Mouse (Mus musculus): Measurements from ENCODE around the gene Slc30a5. TPM values are rescaled to one million over a fixed set of nuclear protein-coding genes. Genes with fewer than 3 reads are reported as not detected.

Slc30a5 gene
- 40.9 and 43.2 TPM in 2 replicates for polyA plus RNA-seq (2016; fragmentation: Nextera tagmentation; extraction: Ambion mirVana)

GRCm38 (mm10) chr13:100832741-100833639, at the start of gene Slc30a5:
Gene Slc30a5 (minus strand): TSS chr13:100833427.
- H3K9ac ChIP-seq (replicated peaks) = peak within 1 kb of the TSS; percentile 93
- H3K36me3 ChIP-seq = no peaks in the 10 kb centered on the region
- H3K27me3 ChIP-seq = no peaks in the 10 kb centered on the region; the same call in 1 of the 2 replicates
- peaks cover 16% of the 10 kb centered on the region for H3K4me1 ChIP-seq
- ATAC-seq (ENCODE audit: low FRiP score, low read depth) = peak; percentile 98
- no peaks in the 10 kb centered on the region for H3K9me3 ChIP-seq
- peak within 1 kb of the TSS; percentile 88 for H3K27ac ChIP-seq (replicated peaks)
- under 1% methylated on average over 89 of the region's 94 CpGs for WGBS
- peak within 1 kb of the TSS; percentile 97 for H3K4me3 ChIP-seq
- peak within 1 kb of the TSS; percentile 81 for H3K4me2 ChIP-seq (replicated peaks)

GRCm38 (mm10) chr13:100881944-100882343, 48.7 kb upstream of the Slc30a5 start:
- 86% methylated on average over 2 of the region's 2 CpGs for WGBS
- Histone ChIP-seq H3K27me3 (no peaks in the 10 kb centered on the region), H3K9ac (replicated peaks) (no peak overlapping the region), H3K4me2 (replicated peaks) (no peak overlapping the region), H3K27ac (replicated peaks) (no peak overlapping the region), H3K4me3 (no peak overlapping the region), H3K9me3 (no peaks in the 10 kb centered on the region), H3K36me3 (no peaks in the 10 kb centered on the region), H3K4me1 (no peaks in the 10 kb centered on the region)
- ATAC-seq (ENCODE audit: low FRiP score, low read depth) = no peak

- Histone ChIP-seq H3K9me3 (no peaks in the 10 kb centered on the region), H3K9ac (replicated peaks) (no peak overlapping the region), H3K4me1 (peaks cover 7% of the 10 kb centered on the region; the same call in 1 of the 2 replicates), H3K4me2 (replicated peaks) (no peak overlapping the region), H3K27ac (replicated peaks) (no peak overlapping the region), H3K27me3 (no peaks in the 10 kb centered on the region), H3K36me3 (no peaks in the 10 kb centered on the region), H3K4me3 (no peak overlapping the region)
- 72% methylated on average over 3 of the region's 3 CpGs for WGBS
- ATAC-seq (ENCODE audit: low FRiP score, low read depth) = no peak
Observed at GRCm38 (mm10) chr13:100879806-100880205, 46.6 kb upstream of the Slc30a5 start.

GRCm38 (mm10) chr13:100879326-100879725, 46.1 kb upstream of the Slc30a5 start:
- peaks cover 10% of the 10 kb centered on the region; the same call in 1 of the 2 replicates for H3K4me1 ChIP-seq
- no peaks in the 10 kb centered on the region for H3K9me3 ChIP-seq
- no peak for ATAC-seq (ENCODE audit: low FRiP score, low read depth)
- WGBS = 65% methylated on average over 3 of the region's 3 CpGs
- H3K27ac ChIP-seq (replicated peaks) = no peak overlapping the region
- no peak overlapping the region for H3K4me3 ChIP-seq
- H3K27me3 ChIP-seq = no peaks in the 10 kb centered on the region
- H3K4me2 ChIP-seq (replicated peaks) = no peak overlapping the region
- no peak overlapping the region for H3K9ac ChIP-seq (replicated peaks)
- H3K36me3 ChIP-seq = no peaks in the 10 kb centered on the region

GRCm38 (mm10) chr13:100878264-100878663, 45.0 kb upstream of the Slc30a5 start:
- no peak overlapping the region for H3K4me3 ChIP-seq
- no peak for ATAC-seq (ENCODE audit: low FRiP score, low read depth)
- H3K27me3 ChIP-seq = no peaks in the 10 kb centered on the region
- no peaks in the 10 kb centered on the region for H3K9me3 ChIP-seq
- H3K4me1 ChIP-seq = peaks cover 12% of the 10 kb centered on the region; the same call in 1 of the 2 replicates
- no peak overlapping the region for H3K4me2 ChIP-seq (replicated peaks)
- 95% methylated on average over 3 of the region's 3 CpGs for WGBS
- H3K36me3 ChIP-seq = no peaks in the 10 kb centered on the region
- no peak overlapping the region for H3K27ac ChIP-seq (replicated peaks)
- H3K9ac ChIP-seq (replicated peaks) = no peak overlapping the region

- H3K4me1 ChIP-seq = peaks cover 12% of the 10 kb centered on the region; the same call in 1 of the 2 replicates
- no peak for ATAC-seq (ENCODE audit: low FRiP score, low read depth)
- H3K4me2 ChIP-seq (replicated peaks) = no peak overlapping the region
- no peak overlapping the region for H3K4me3 ChIP-seq
- H3K27me3 ChIP-seq = no peaks in the 10 kb centered on the region
- no peaks in the 10 kb centered on the region for H3K9me3 ChIP-seq
- H3K36me3 ChIP-seq = no peaks in the 10 kb centered on the region
- H3K27ac ChIP-seq (replicated peaks) = no peak overlapping the region
- no peak overlapping the region for H3K9ac ChIP-seq (replicated peaks)
- 92% methylated on average over 3 of the region's 3 CpGs for WGBS
Observed at GRCm38 (mm10) chr13:100877703-100878102, 44.5 kb upstream of the Slc30a5 start.

- Histone ChIP-seq H3K27me3 (no peaks in the 10 kb centered on the region), H3K4me1 (peaks cover 17% of the 10 kb centered on the region), H3K4me2 (replicated peaks) (no peak overlapping the region), H3K27ac (replicated peaks) (no peak overlapping the region), H3K4me3 (no peak overlapping the region), H3K36me3 (no peaks in the 10 kb centered on the region), H3K9ac (replicated peaks) (no peak overlapping the region), H3K9me3 (no peaks in the 10 kb centered on the region)
- ATAC-seq (ENCODE audit: low FRiP score, low read depth) = no peak
- 80% methylated on average over 4 of the region's 4 CpGs for WGBS
Observed at GRCm38 (mm10) chr13:100875103-100875502, 41.9 kb upstream of the Slc30a5 start.

GRCm38 (mm10) chr13:100874588-100874987, 41.4 kb upstream of the Slc30a5 start:
- H3K4me2 ChIP-seq (replicated peaks) = no peak overlapping the region
- H3K27me3 ChIP-seq = no peaks in the 10 kb centered on the region
- H3K27ac ChIP-seq (replicated peaks) = no peak overlapping the region
- H3K4me3 ChIP-seq = no peak overlapping the region
- H3K4me1 ChIP-seq = peaks cover 17% of the 10 kb centered on the region
- 57% methylated on average over 3 of the region's 3 CpGs for WGBS
- no peaks in the 10 kb centered on the region for H3K9me3 ChIP-seq
- ATAC-seq (ENCODE audit: low FRiP score, low read depth) = no peak
- H3K36me3 ChIP-seq = no peaks in the 10 kb centered on the region
- H3K9ac ChIP-seq (replicated peaks) = no peak overlapping the region

GRCm38 (mm10) chr13:100873530-100873929, 40.3 kb upstream of the Slc30a5 start:
- 81% methylated on average over 8 of the region's 8 CpGs for WGBS
- H3K4me3 ChIP-seq = no peak overlapping the region
- no peak overlapping the region for H3K9ac ChIP-seq (replicated peaks)
- no peaks in the 10 kb centered on the region for H3K27me3 ChIP-seq
- no peak overlapping the region for H3K27ac ChIP-seq (replicated peaks)
- H3K4me1 ChIP-seq = peaks cover 17% of the 10 kb centered on the region
- no peak overlapping the region for H3K4me2 ChIP-seq (replicated peaks)
- no peaks in the 10 kb centered on the region for H3K36me3 ChIP-seq
- no peak for ATAC-seq (ENCODE audit: low FRiP score, low read depth)
- no peaks in the 10 kb centered on the region for H3K9me3 ChIP-seq

GRCm38 (mm10) chr13:100871445-100872171, 38.4 kb upstream of the Slc30a5 start:
- WGBS = 58% methylated on average over 11 of the region's 11 CpGs
- no peak; the same call in 1 of the 2 replicates for ATAC-seq (ENCODE audit: low FRiP score, low read depth)
- Histone ChIP-seq H3K4me1 (peaks cover 17% of the 10 kb centered on the region), H3K4me3 (no peak overlapping the region), H3K27ac (replicated peaks) (no peak overlapping the region), H3K9ac (replicated peaks) (no peak overlapping the region), H3K27me3 (no peaks in the 10 kb centered on the region), H3K36me3 (no peaks in the 10 kb centered on the region), H3K4me2 (replicated peaks) (no peak overlapping the region), H3K9me3 (no peaks in the 10 kb centered on the region)

GRCm38 (mm10) chr13:100869813-100870212, 36.6 kb upstream of the Slc30a5 start:
- Histone ChIP-seq H3K4me2 (replicated peaks) (no peak overlapping the region), H3K4me1 (peaks cover 10% of the 10 kb centered on the region), H3K36me3 (no peaks in the 10 kb centered on the region), H3K9me3 (no peaks in the 10 kb centered on the region), H3K4me3 (no peak overlapping the region), H3K9ac (replicated peaks) (no peak overlapping the region), H3K27me3 (no peaks in the 10 kb centered on the region), H3K27ac (replicated peaks) (no peak overlapping the region)
- no peak for ATAC-seq (ENCODE audit: low FRiP score, low read depth)
- 76% methylated on average over 4 of the region's 4 CpGs for WGBS

- WGBS = 89% methylated on average over 6 of the region's 6 CpGs
Observed at GRCm38 (mm10) chr13:100866311-100866710, 33.1 kb upstream of the Slc30a5 start.

More at GRCm38 (mm10) chr13:100866311-100866710, 33.1 kb upstream of the Slc30a5 start:
- Histone ChIP-seq H3K4me1 (peaks cover 1% of the 10 kb centered on the region), H3K9me3 (no peaks in the 10 kb centered on the region), H3K4me2 (replicated peaks) (no peak overlapping the region), H3K27me3 (no peaks in the 10 kb centered on the region), H3K27ac (replicated peaks) (no peak overlapping the region), H3K9ac (replicated peaks) (no peak overlapping the region), H3K4me3 (no peak overlapping the region), H3K36me3 (no peaks in the 10 kb centered on the region)
- no peak for ATAC-seq (ENCODE audit: low FRiP score, low read depth)

All from midbrain, embryonic 12.5 days (tissue).